Mouse (Mus musculus) heart, adult 2 months (tissue): ENCODE measurements around the gene Slco3a1. TPM values are rescaled to one million over a fixed set of nuclear protein-coding genes. Genes with fewer than 3 reads are reported as not detected.

Experiments
- DNase-seq, 2 experiments: peaks; one replicate each; pipeline ENCODE4 v3.0.0; 2021
- H3K27ac ChIP-seq: fragments of 200-600 bp; 2 replicates; pipeline ENCODE4 v1.8.1; 2022
- H3K27me3 ChIP-seq: fragments of 200-500 bp; 2 replicates; pipeline ENCODE4 v1.6.1; 2012; ENCODE audit warnings: mild to moderate bottlenecking, low read length, inconsistent platforms, mixed read lengths; ENCODE audit not compliant: control insufficient read depth, insufficient read depth
- H3K36me3 ChIP-seq: fragments of 200-500 bp; 2 replicates; pipeline ENCODE4 v1.6.1; 2012; ENCODE audit warnings: low read length, inconsistent platforms; ENCODE audit not compliant: control insufficient read depth, insufficient read depth
- H3K4me1 ChIP-seq: fragments of 200-500 bp; 2 replicates; pipeline ENCODE4 v1.6.1; 2011; ENCODE audit warnings: low read length; ENCODE audit not compliant: control insufficient read depth, insufficient read depth
- H3K4me3 ChIP-seq: fragments of 200-600 bp; 2 replicates; pipeline ENCODE4 v1.8.1; 2022
- H3K79me2 ChIP-seq: fragments of 200-500 bp; replicated peaks from 2 replicates; pipeline ENCODE4 v1.6.1; 2012; ENCODE audit warnings: mild to moderate bottlenecking, inconsistent platforms, low read length, moderate library complexity, mixed read lengths; ENCODE audit not compliant: control insufficient read depth, insufficient read depth
- H3K9ac ChIP-seq: fragments of 200-500 bp; 2 replicates; pipeline ENCODE4 v1.6.1; 2012; ENCODE audit warnings: low read depth, mild to moderate bottlenecking, control low read depth, inconsistent platforms, low read length, mixed read lengths
- CTCF ChIP-seq: fragments of 200-600 bp; IDR thresholded peaks from 2 replicates; pipeline ENCODE4 v1.8.1; 2022; ENCODE audit warnings: antibody characterized with exemption, mild to moderate bottlenecking, moderate library complexity
- EP300 ChIP-seq: fragments of 200-500 bp; IDR thresholded peaks from 2 replicates; pipeline ENCODE4 v1.6.1; 2011; ENCODE audit warnings: low read depth, low read length, control low read depth; ENCODE audit not compliant: insufficient read depth
- POLR2A ChIP-seq: fragments of 200-500 bp; IDR thresholded peaks from 2 replicates; pipeline ENCODE4 v1.6.1; 2011; ENCODE audit warnings: mild to moderate bottlenecking, low read depth, low read length, control low read depth; ENCODE audit not compliant: insufficient read depth
- WGBS: fragments of 180-500 bp; shearing (Covaris S2); methylation state at CpG from one replicate; pipeline ENCODE4 v1.1.7; 2018; 5-methylcytosine and 5-hydroxymethylcytosine counted together
- intact Hi-C: fragments of 180-260 bp; cut with DNase I; formaldehyde crosslinking; loops from one replicate; pipeline ENCODE4 v1.15.1; 2025
- polyA plus RNA-seq: library from polyadenylated mRNA; depleted of rRNA; stranded (reverse); fragments of >200 nt; gene quantifications from 2 replicates; pipeline ENCODE4 v1.2.3, GENCODE M21; 2012
- total RNA-seq, 2 experiments: library from RNA; stranded (reverse); gene quantifications; 2 replicates each; pipeline ENCODE4 v1.2.3; 2021

Slco3a1 gene
- total and polyA plus RNA-seq, 3 experiments = 93.1 to 146 (median 124) TPM

DNA sequence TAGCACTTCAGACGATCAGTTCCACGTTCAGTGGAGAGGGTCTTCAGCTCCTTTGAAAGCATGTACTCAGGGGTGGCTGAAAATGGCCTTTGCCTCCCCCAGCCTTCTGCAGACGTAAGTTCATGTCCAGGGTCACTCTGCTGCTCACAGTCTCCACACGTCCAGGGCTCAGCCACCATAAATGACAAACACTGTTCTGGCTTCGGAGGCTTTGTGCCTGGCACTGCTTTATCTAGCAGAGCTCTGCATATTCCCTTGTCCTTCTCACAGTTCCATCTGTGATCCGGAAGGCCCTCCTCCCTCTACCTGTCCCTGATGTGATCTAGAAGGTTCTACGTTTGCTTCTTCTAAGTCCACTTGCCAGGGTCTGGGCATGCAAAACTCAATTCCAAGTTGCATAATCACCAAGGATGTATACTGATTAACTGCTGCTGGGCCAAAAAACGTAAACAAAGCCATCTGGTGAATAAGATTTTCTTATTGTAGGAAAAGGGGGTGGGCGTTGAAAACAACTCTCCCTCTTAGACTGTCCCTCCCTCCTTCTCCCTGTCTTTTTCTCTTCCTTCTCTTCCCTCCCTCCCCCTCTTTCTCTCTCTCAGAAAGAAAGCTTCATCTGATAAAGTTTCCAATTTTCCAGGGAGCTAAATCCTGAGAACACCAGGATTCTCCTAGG lies 62.8 kb downstream of the Slco3a1 start:
- no peak for TF ChIP-seq POLR2A
- Histone ChIP-seq H3K27ac (no peak overlapping the region), H3K4me1 (peaks cover 6% of the 10 kb centered on the region; the same call in 1 of the 2 replicates), H3K36me3 (peaks cover 6% of the 10 kb centered on the region), H3K4me3 (no peak overlapping the region), H3K27me3 (no peaks in the 10 kb centered on the region), H3K9ac (no peak overlapping the region), H3K79me2 (peaks cover 2% of the 10 kb centered on the region; the same call in 1 of the 2 replicates)
- intact Hi-C loops = no loop called here
- 77% methylated on average over 9 of the region's 9 CpGs for WGBS
- DNase-seq = peak in 1 of 2 experiments; percentile 13

DNA sequence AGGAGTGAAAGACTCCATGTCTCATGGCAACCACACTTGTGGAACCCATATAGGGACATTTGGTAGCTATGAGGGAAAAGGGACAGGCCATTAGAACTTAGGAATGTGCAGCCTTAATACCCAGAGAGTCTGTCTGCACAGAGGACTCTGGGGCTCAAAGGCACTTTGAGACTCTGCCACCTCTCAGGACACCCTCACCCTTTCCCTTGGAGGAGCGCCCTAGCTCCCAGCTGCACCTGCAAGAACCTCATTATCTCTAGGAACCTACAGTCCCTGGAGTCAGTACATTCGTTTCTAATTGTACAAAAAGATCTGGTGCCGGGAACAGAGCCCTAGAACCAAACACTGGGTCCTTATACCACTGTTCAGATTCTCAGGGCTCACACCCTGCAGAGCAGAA lies 66.4 kb downstream of the Slco3a1 start:
- intact Hi-C loops = no loop called here
- H3K79me2 ChIP-seq = 0 out of 2 replicates have a peak, but pooled peaks cover 3% of the 10 kb centered on the region
- no peak overlapping the region for H3K27ac ChIP-seq
- H3K4me1 ChIP-seq = peaks cover 6% of the 10 kb centered on the region; the same call in 1 of the 2 replicates
- H3K27me3 ChIP-seq = no peaks in the 10 kb centered on the region
- TF ChIP-seq POLR2A (no peak), CTCF (no peak), EP300 (no peak)
- no peak overlapping the region for H3K4me3 ChIP-seq
- H3K9ac ChIP-seq = no peak overlapping the region
- peaks cover 4% of the 10 kb centered on the region; the same call in 1 of the 2 replicates for H3K36me3 ChIP-seq
- DNase-seq = no peak
- 88% methylated on average over 3 of the region's 3 CpGs for WGBS

DNA sequence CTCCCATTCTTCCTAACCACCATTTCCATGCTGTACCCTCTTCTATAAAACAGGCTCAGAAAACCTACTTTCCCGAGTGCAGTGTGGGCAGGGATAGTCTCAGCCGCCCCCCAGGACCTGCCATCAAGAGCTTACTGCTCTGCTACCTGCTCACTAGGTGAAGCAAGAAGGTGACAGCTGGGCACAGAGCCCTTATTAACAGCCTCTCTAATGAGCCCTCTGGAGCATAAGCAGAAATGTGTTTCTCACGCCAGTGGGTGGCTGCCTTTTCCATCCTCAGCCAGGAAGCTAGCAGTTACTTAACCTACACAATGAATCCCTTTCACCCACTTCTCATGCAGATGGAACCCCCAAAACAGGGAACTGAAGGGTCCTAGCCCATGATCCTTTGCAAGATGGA lies 66.9 kb downstream of the Slco3a1 start:
- 91% methylated on average over 3 of the region's 3 CpGs for WGBS
- TF ChIP-seq EP300 = no peak
- TF ChIP-seq CTCF = no peak
- TF ChIP-seq POLR2A = no peak
- 0 out of 2 replicates have a peak, but pooled peaks cover 2% of the 10 kb centered on the region for H3K79me2 ChIP-seq

DNA sequence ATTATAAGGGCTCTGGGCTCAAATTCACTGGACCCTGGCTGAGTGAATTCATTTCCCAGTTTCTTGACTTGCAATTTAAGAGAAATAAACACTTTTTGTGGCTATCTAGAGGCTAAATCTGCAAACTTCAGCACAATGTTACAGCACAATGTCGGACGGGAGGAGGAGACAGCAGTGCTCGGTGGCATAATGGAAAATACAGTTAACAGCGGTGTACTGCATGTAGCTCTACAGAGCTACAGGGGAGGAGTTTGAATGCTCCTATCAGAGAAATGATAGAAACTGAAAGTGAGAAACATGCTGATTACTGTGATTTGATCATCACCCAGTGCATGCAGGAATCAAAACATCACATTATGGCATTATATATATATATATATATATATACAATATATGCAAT lies 68.5 kb downstream of the Slco3a1 start:
- no peak for DNase-seq
- intact Hi-C loops = no loop called here
- TF ChIP-seq CTCF = no peak
- no peak for TF ChIP-seq EP300
- TF ChIP-seq POLR2A = no peak
- no peak overlapping the region for H3K9ac ChIP-seq
- peaks cover 4% of the 10 kb centered on the region; the same call in 1 of the 2 replicates for H3K36me3 ChIP-seq
- peaks cover 5% of the 10 kb centered on the region; the same call in 1 of the 2 replicates for H3K4me1 ChIP-seq
- no peak overlapping the region for H3K4me3 ChIP-seq
- no peak overlapping the region for H3K27ac ChIP-seq
- H3K79me2 ChIP-seq = peaks cover 3% of the 10 kb centered on the region; the same call in 1 of the 2 replicates
- H3K27me3 ChIP-seq = no peaks in the 10 kb centered on the region
- 81% methylated on average over 4 of the region's 4 CpGs for WGBS

More for the DNA sequence above, 66.9 kb downstream of the Slco3a1 start:
- Histone ChIP-seq H3K4me3 (no peak overlapping the region), H3K27me3 (no peaks in the 10 kb centered on the region), H3K27ac (no peak overlapping the region), H3K9ac (no peak overlapping the region), H3K4me1 (peaks cover 6% of the 10 kb centered on the region; the same call in 1 of the 2 replicates), H3K36me3 (peaks cover 4% of the 10 kb centered on the region; the same call in 1 of the 2 replicates)
- intact Hi-C loops = no loop called here
- DNase-seq = no peak

DNA sequence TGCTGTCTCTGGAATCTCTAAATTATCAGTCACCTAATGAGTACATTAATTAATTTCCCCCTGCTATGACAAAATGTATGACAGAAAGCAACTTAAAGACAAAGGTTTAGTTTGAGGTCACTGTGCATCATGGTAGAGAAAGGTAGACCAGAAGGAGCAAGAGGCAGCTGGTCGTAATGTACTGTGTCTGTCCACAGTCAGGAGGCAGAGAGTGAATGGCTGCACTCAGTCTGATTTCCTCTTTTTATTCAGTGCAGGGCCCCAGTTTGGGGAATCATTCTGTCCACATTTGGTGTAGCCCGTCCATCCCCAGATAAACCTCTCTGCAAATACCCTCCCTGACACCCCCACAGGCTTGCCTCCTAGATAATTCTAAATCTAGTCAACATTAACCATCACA lies 68.9 kb downstream of the Slco3a1 start:
- WGBS = 90% methylated on average over 2 of the region's 2 CpGs
- no peaks in the 10 kb centered on the region for H3K27me3 ChIP-seq
- H3K4me3 ChIP-seq = no peak overlapping the region
- intact Hi-C loops = no loop called here
- no peak overlapping the region for H3K9ac ChIP-seq
- H3K36me3 ChIP-seq = peaks cover 4% of the 10 kb centered on the region; the same call in 1 of the 2 replicates
- TF ChIP-seq CTCF = no peak
- TF ChIP-seq POLR2A = no peak
- TF ChIP-seq EP300 = no peak
- no peak for DNase-seq
- no peak overlapping the region for H3K27ac ChIP-seq
- peaks cover 3% of the 10 kb centered on the region; the same call in 1 of the 2 replicates for H3K79me2 ChIP-seq
- H3K4me1 ChIP-seq = peaks cover 5% of the 10 kb centered on the region; the same call in 1 of the 2 replicates

DNA sequence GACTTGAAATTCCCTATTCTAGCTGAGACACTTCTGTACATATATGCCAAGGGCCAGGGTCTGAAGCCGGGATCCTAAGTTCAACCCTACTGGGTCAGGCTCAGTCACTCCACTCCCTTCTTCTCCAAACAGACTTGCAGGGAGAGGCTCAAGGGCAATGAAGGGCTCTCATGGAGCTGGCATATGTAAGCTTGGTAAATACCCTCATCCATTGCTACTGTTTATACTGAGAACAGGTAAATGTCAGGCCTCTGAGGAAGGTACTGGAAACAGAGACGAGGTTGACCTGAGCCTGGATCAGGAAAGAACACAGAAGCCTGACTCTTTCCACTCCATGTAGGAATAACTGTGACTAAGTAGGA lies 70.6 kb downstream of the Slco3a1 start:
- H3K79me2 ChIP-seq = peaks cover 3% of the 10 kb centered on the region; the same call in 1 of the 2 replicates
- H3K36me3 ChIP-seq = peaks cover 4% of the 10 kb centered on the region; the same call in 1 of the 2 replicates
- TF ChIP-seq POLR2A (no peak), EP300 (no peak), CTCF (no peak)
- no peak overlapping the region for H3K4me3 ChIP-seq
- peaks cover 4% of the 10 kb centered on the region; the same call in 1 of the 2 replicates for H3K4me1 ChIP-seq
- DNase-seq = no peak
- intact Hi-C loops = no loop called here
- H3K27ac ChIP-seq = no peak overlapping the region
- 97% methylated on average over 2 of the region's 2 CpGs for WGBS
- no peaks in the 10 kb centered on the region for H3K27me3 ChIP-seq
- H3K9ac ChIP-seq = no peak overlapping the region
